15 mouse cellular contexts compared by ENCODE assay signal in the genomic region with DNA sequence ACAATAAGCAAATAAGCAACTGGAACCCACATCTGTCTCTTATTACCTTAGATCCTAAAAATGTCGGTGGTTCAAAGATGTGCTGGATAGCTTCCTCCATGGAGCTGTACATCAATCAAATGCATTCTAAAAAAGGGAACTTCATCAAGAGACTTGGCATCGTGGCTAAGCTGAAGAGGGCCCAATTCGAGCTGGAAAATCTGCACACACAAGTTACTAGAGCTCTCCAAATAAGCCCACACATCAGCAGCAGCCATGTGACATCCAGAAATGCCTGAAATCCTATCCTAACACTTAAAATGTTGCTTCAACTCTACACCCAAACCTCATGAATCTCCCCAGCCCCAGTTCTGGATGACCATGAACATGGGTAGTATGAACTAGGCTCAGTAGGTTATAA.
DNase-seq lines count a peak whose midpoint lies in the region.
"Had no signal": no experiment of that assay in that cellular context is flagged by ENCODE, and none has a peak within 500 bp of the region (broad histone marks: within the 10 kb centered on the region; RNA-seq: fewer than 3 reads in every experiment).

No protein-coding gene starts in this region.

- peak; percentile 9 for DNase-seq in embryo, embryonic 10.5 days (ENCODE audit: low spot score)
- no peak for DNase-seq in embryo, embryonic 9.5 days (ENCODE audit: extremely low spot score)
- DNase-seq in frontal cortex, adult 2 months (ENCODE audit: extremely low spot score in 1 of 2, low spot score in 1 of 2): peak; percentile 7 to 39
- no peak for DNase-seq in frontal cortex, postnatal 14 days (ENCODE audit: low spot score in 2 of 2)
- DNase-seq in right cerebral cortex, adult 18-20 months: peak; percentile 28
- DNase-seq in right cerebral cortex, postnatal 25 days: no peak
- no peak for DNase-seq in natural killer cell, adult 2 months (ENCODE audit: low spot score in 2 of 2)
- DNase-seq: adrenal gland, postnatal 14 days; B cell, adult 2 months; cerebellum, adult 18-20 months; cerebellum, postnatal 10 days; gastrocnemius, postnatal 10 days; heart, adult 18-20 months; heart, postnatal 10 days; heart, postnatal 4 days had no signal

Comparison
In these comparisons a context has a peak if more than half of its experiments do, and no peak if none do; other contexts are left out.
1. DNase-seq: peak in embryo, embryonic 10.5 days (single experiment), frontal cortex, adult 2 months (2 of 2) and right cerebral cortex, adult 18-20 months (single experiment); none in embryo, embryonic 9.5 days (single experiment), frontal cortex, postnatal 14 days (0 of 2), right cerebral cortex, postnatal 25 days (single experiment) and natural killer cell, adult 2 months (0 of 2).